Mouse (Mus musculus): Measurements from ENCODE around the gene Zfp292. TPM values are rescaled to one million over a fixed set of nuclear protein-coding genes. Genes with fewer than 3 reads are reported as not detected.

The Zfp292 gene
- polyA plus RNA-seq, 1 experiment from 2014 or later: 21.0 TPM

- H3K36me3 ChIP-seq: no peaks in the 10 kb centered on the region
- no peak overlapping the region for H3K27ac ChIP-seq
- H3K4me1 ChIP-seq (replicated peaks): peaks cover 4% of the 10 kb centered on the region; the same call in 1 of the 2 replicates
- 68% methylated on average over 2 of the region's 2 CpGs for WGBS
- DNase-seq (ENCODE audit: low spot score): no peak
- no peaks in the 10 kb centered on the region for H3K27me3 ChIP-seq (ENCODE audit: insufficient read depth, poor library complexity, severe bottlenecking)
- no peak overlapping the region for H3K4me3 ChIP-seq
- H3K9me3 ChIP-seq: no peaks in the 10 kb centered on the region
Measured at GRCm38 (mm10) chr4:34898497-34898896, 15.7 kb upstream of the Zfp292 start.

- Histone ChIP-seq H3K4me3 (no peak within 1 kb of the TSS), H3K36me3 (no peaks in the 10 kb centered on the region), H3K4me1 (replicated peaks) (no peaks in the 10 kb centered on the region), H3K27ac (no peak within 1 kb of the TSS), H3K9me3 (no peaks in the 10 kb centered on the region), H3K27me3 (ENCODE audit: insufficient read depth, poor library complexity, severe bottlenecking) (peaks cover 35% of the 10 kb centered on the region)
- WGBS: 76% methylated on average over 1 of the region's 1 CpGs
- DNase-seq (ENCODE audit: low spot score): no peak
Measured at GRCm38 (mm10) chr4:34893479-34893878, 10.7 kb upstream of the Zfp292 start, which contains the start of gene Cga. Cga (plus strand) TSS chr4:34893779.

DNA sequence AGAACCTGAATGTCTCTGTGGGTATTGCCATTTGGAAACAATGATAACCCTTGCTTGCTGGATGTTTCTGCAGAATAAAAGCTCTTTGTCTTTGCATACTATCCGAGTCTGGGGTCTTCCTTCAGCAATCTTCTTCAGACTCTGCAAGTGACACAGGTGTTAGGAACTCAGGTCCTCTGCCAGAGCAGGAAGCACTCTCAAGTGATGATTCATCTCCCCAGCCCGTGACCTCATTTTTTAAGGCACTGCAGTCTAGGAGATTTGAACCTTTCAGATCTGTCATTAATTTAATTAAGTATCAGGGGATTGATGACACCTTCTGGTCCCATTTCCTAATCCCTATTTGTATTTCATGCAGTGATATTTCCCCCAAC, 7.0 kb upstream of the Zfp292 start:
- H3K36me3 ChIP-seq: no peaks in the 10 kb centered on the region
- H3K4me3 ChIP-seq: no peak overlapping the region
- H3K9me3 ChIP-seq: no peaks in the 10 kb centered on the region
- peaks cover 41% of the 10 kb centered on the region for H3K27me3 ChIP-seq (ENCODE audit: insufficient read depth, poor library complexity, severe bottlenecking)
- H3K27ac ChIP-seq: no peak overlapping the region
- 19% methylated on average over 2 of the region's 2 CpGs for WGBS
- peaks cover 15% of the 10 kb centered on the region for H3K4me1 ChIP-seq (replicated peaks)
- no peak for DNase-seq (ENCODE audit: low spot score)

DNA sequence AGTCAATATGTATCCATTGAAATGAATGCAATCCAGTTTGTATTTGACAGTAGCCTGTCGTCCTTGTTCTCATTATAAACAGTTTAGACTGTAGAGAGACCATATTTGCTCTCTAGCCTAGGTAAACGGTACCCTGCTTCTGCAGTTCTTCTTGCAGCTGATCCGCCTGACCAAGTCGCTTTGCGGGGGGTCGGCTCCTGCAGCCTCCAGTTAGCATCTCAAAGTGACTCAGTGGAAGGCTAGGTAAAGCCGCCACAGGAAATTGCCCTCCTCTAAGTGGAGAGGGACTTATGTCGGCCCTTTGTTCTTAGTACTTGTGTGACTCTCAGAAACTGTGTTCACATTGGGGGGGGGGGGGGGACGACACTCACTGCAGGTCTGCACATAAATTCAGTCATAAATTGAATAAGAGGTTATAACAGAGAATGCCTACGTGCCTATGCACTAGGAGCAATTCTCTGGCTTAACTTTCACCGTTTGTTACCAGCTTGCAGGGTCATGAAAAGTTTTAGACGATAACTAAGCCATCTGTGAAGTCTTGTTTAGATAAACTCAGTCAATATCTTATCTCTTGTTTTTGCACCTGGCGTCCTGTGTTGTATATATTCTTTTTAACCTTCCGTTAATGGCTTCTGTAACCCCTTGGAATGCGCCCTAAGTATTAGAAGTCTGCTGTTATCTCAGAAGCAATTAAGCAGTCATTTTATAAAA, 6.5 kb upstream of the Zfp292 start:
- H3K9me3 ChIP-seq: no peaks in the 10 kb centered on the region
- H3K4me1 ChIP-seq (replicated peaks): peaks cover 15% of the 10 kb centered on the region
- peaks cover 41% of the 10 kb centered on the region for H3K27me3 ChIP-seq (ENCODE audit: insufficient read depth, poor library complexity, severe bottlenecking)
- H3K27ac ChIP-seq: no peak overlapping the region
- DNase-seq (ENCODE audit: low spot score): no peak
- no peaks in the 10 kb centered on the region for H3K36me3 ChIP-seq
- H3K4me3 ChIP-seq: no peak overlapping the region
- 5% methylated on average over 15 of the region's 15 CpGs for WGBS

DNA sequence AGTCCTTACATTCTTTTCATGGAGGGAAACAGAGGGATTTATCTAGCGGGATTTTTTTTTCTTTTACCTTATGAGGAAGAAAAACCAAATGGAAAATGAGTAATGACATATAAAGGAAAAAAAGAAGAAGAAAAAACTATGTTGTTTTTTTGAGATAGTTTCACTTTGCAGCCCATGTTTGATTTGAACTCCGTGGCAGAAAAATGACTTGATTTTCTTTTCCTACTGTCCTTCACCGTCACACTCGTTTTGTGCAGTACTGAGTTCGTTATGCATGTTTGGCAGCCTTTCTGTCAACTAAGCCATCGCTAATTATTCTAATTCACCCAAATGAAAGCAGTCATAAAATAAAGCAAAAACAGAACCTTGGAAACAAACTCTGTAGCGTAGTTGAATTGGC, 4.5 kb upstream of the Zfp292 start:
- DNase-seq (ENCODE audit: low spot score): no peak
- Histone ChIP-seq H3K27ac (peak overlapping the region; percentile 95), H3K4me1 (replicated peaks) (peaks cover 24% of the 10 kb centered on the region), H3K36me3 (no peaks in the 10 kb centered on the region), H3K9me3 (no peaks in the 10 kb centered on the region), H3K4me3 (peak overlapping the region; percentile 71), H3K27me3 (ENCODE audit: insufficient read depth, poor library complexity, severe bottlenecking) (peaks cover 41% of the 10 kb centered on the region)
- WGBS: 18% methylated on average over 7 of the region's 7 CpGs

DNA sequence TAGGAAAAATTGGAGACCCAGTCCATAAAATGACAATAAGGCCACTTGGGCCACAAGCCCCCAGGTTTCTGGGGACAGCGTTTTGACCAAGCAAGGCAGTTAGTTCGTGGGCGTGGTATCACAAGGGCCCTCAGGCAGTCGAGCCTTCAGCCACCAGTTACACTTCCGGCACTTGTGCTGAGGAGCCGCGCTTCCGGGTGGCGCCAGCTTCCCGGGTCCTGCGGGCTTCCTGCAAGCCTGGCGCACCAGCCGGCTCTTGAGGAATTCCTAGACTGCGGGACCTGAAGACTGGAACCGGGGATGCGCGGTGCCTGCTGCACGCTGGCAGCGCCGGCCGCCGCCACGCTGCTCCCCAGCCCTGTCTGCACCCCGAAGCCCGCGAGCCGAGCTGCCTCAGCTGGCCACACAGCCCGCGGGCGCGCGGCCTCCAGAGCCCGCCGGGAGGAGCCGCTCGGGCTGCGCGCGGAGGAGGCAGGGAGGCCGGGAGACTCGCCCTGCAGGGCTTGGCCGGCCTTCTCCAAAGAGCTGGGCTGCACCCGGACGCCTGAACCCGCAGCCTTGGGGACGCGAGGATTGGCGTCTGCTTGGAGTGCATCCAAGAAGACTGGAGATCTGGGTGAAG, 3.8 kb upstream of the Zfp292 start:
- Histone ChIP-seq H3K9me3 (no peaks in the 10 kb centered on the region), H3K4me1 (replicated peaks) (peaks cover 26% of the 10 kb centered on the region), H3K36me3 (no peaks in the 10 kb centered on the region), H3K27ac (peak overlapping the region; percentile 95), H3K4me3 (peak overlapping the region; percentile 71), H3K27me3 (ENCODE audit: insufficient read depth, poor library complexity, severe bottlenecking) (peaks cover 36% of the 10 kb centered on the region)
- peak; percentile 89 for DNase-seq (ENCODE audit: low spot score)
- WGBS: under 1% methylated on average over 48 of the region's 48 CpGs

- DNase-seq (ENCODE audit: low spot score): no peak
- peak overlapping the region; percentile 95 for H3K27ac ChIP-seq
- WGBS: 69% methylated on average over 9 of the region's 9 CpGs
- H3K4me3 ChIP-seq: peak overlapping the region; percentile 71
- H3K4me1 ChIP-seq (replicated peaks): peaks cover 34% of the 10 kb centered on the region
- peaks cover 6% of the 10 kb centered on the region; the same call in 1 of the 2 replicates for H3K36me3 ChIP-seq
- H3K27me3 ChIP-seq (ENCODE audit: insufficient read depth, poor library complexity, severe bottlenecking): peaks cover 29% of the 10 kb centered on the region
- H3K9me3 ChIP-seq: no peaks in the 10 kb centered on the region
Measured at GRCm38 (mm10) chr4:34885631-34886351, 3.0 kb upstream of the Zfp292 start.

DNA sequence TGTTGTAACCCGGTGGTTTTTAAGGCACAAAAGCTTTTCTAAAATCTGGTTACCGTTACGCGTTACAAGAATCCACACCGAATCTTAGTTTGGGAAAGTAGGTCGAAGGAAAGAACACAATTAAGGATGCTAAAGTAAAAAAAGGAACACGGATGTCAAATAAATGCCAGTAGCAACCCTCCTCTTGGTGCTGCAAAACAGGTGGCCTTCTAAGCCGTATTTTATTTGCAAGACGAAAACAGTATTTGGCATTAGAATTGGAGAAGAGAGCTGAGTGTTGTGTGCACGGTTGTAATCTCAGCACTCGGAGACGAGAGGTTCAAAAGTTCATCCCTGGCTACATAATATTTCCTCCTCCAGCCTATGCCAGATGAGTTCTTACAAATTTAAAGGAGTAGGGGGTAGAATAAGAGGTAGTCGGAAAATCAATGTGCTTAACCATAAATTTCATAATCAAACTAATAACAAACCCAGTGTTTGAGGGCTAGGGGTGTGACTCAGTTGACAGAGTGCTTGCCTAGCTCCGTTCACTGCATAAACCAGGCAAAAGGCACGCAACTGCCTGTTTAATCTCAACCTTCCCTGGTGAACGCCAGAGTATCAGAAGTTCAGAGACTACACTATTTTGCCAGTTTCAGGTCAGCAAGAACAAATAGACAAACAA, 738 bp upstream of the Zfp292 start:
- peaks cover 36% of the 10 kb centered on the region for H3K4me1 ChIP-seq (replicated peaks)
- no peaks in the 10 kb centered on the region for H3K9me3 ChIP-seq
- peak overlapping the region; percentile 100 for H3K27ac ChIP-seq
- H3K4me3 ChIP-seq: peak overlapping the region; percentile 89
- H3K36me3 ChIP-seq: peaks cover 27% of the 10 kb centered on the region
- DNase-seq (ENCODE audit: low spot score): no peak
- H3K27me3 ChIP-seq (ENCODE audit: insufficient read depth, poor library complexity, severe bottlenecking): peaks cover 6% of the 10 kb centered on the region
- 51% methylated on average over 16 of the region's 16 CpGs for WGBS

GRCm38 (mm10) chr4:34882291-34882769, 430 bp downstream of the Zfp292 start:
- no peaks in the 10 kb centered on the region for H3K27me3 ChIP-seq (ENCODE audit: insufficient read depth, poor library complexity, severe bottlenecking)
- peak; percentile 76 for DNase-seq (ENCODE audit: low spot score)
- peaks cover 39% of the 10 kb centered on the region for H3K36me3 ChIP-seq
- H3K4me3 ChIP-seq: peak overlapping the region; percentile 89
- H3K27ac ChIP-seq: peak overlapping the region; percentile 100
- peaks cover 31% of the 10 kb centered on the region for H3K4me1 ChIP-seq (replicated peaks)
- peaks cover 2% of the 10 kb centered on the region; the same call in 1 of the 2 replicates for H3K9me3 ChIP-seq
- WGBS: under 1% methylated on average over 58 of the region's 58 CpGs

- Histone ChIP-seq H3K36me3 (peaks cover 44% of the 10 kb centered on the region), H3K27ac (peak overlapping the region; percentile 100), H3K9me3 (peaks cover 6% of the 10 kb centered on the region), H3K27me3 (ENCODE audit: insufficient read depth, poor library complexity, severe bottlenecking) (no peaks in the 10 kb centered on the region), H3K4me3 (peak overlapping the region; percentile 89), H3K4me1 (replicated peaks) (peaks cover 30% of the 10 kb centered on the region)
- no peak for DNase-seq (ENCODE audit: low spot score)
- WGBS: 23% methylated on average over 4 of the region's 4 CpGs
Measured at GRCm38 (mm10) chr4:34881851-34882250, 909 bp downstream of the Zfp292 start.

DNA sequence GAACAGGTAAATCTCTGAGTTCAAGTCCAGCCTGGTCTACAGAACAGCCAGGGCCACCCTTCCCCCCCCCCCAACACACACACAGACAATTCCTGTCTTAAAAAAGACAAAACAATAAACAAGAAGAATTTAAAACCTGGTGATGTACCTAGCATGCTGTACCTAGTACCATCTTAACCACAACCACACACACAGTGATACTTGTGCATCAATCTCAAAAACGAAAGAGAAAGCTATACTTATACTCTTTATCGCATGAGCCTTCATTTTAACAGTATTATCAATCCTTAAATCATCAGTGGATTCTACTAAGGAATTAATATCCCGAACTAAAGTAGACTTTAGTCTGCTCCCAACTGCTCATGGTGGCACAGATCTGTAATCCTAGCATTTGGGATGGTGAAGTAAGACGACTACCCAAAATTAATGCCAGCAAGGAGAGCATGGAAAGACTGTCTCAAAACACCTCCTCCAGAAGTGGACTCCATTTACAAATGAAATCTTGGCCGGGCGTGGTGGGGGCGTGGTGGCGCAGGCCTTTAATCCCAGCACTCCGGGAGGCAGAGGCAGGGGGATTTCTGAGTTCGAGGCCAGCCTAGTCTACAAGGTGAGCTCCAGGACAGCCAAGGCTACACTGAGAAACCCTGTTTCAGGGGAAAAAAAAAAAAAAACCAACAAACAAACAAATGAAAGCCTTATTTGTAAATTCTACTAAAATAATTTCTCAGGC, 1.7 kb downstream of the Zfp292 start:
- Histone ChIP-seq H3K4me3 (peak overlapping the region; percentile 89), H3K9me3 (peaks cover 12% of the 10 kb centered on the region), H3K4me1 (replicated peaks) (peaks cover 24% of the 10 kb centered on the region), H3K27ac (no peak overlapping the region), H3K27me3 (ENCODE audit: insufficient read depth, poor library complexity, severe bottlenecking) (no peaks in the 10 kb centered on the region), H3K36me3 (peaks cover 50% of the 10 kb centered on the region)
- 92% methylated on average over 10 of the region's 10 CpGs for WGBS
- DNase-seq (ENCODE audit: low spot score): no peak

- no peak overlapping the region for H3K4me3 ChIP-seq
- H3K36me3 ChIP-seq: peaks cover 63% of the 10 kb centered on the region
- 0 out of 2 replicates have a peak, but pooled peaks cover 5% of the 10 kb centered on the region for H3K4me1 ChIP-seq (replicated peaks)
- peaks cover 12% of the 10 kb centered on the region for H3K9me3 ChIP-seq
- H3K27ac ChIP-seq: no peak overlapping the region
- no peaks in the 10 kb centered on the region for H3K27me3 ChIP-seq (ENCODE audit: insufficient read depth, poor library complexity, severe bottlenecking)
- WGBS: 95% methylated on average over 1 of the region's 1 CpGs
- no peak for DNase-seq (ENCODE audit: low spot score)
Measured at GRCm38 (mm10) chr4:34874234-34874633, 8.5 kb downstream of the Zfp292 start.

Data from hindbrain, embryonic 10.5 days (tissue).